Mouse (Mus musculus): ENCODE results near the gene Kif4.

DNA sequence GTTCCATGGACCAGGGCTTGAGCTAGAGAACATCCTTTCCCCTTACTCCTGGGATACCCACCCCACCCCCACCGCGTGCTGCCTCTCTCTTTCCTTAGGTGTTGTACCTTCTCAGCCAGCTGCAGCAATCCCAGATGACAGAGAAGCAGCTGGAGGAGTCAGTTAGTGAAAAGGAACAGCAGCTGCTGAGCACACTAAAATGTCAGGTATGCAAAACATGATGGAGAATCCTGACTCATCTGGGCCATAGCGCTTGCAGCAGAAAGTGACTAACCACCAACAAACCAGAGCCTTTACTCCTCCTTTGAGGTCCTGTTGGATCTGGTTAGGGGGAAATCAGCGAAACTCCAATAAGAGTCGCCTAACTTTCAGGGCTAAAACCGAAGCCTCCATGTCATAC is 90.6 kb downstream of the Kif4 start:
- TF ChIP-seq CTCF (IDR thresholded peaks at IDR 0.05; ENCODE audit: insufficient read depth, low read depth, low read length): no peak
- TF ChIP-seq POLR2A (IDR thresholded peaks at IDR 0.05; ENCODE audit: insufficient read depth, low read depth, low read length): no peak

Measured in olfactory bulb, adult 2 months (tissue).